21 mouse cellular contexts compared by ENCODE assay signal in genomic region chr4:43713652-43714219, GRCm38 (mm10). TPM values are rescaled to one million over a fixed set of nuclear protein-coding genes. Genes with fewer than 3 reads are reported as not detected.
DNase-seq lines count a peak whose midpoint lies in the region; ATAC-seq and TF ChIP-seq lines count a peak whose summit lies in the region.
"Had no signal": no experiment of that assay in that cellular context is flagged by ENCODE, and none has a peak within 500 bp of the region (broad histone marks: within the 10 kb centered on the region; RNA-seq: fewer than 3 reads in every experiment).

No protein-coding gene starts in this region.

- in situ Hi-C loops in CH12.LX (cut with MboI; ENCODE audit: low pct_ligation_motif_present, low pct_unique_long_range_greater_than_20kb, low sequenced_read_pairs) (loop anchor here (10.0 kb wide), 1 partner anchor 89 kb away; no protein-coding TSS in a partner anchor), Patski (cut with MboI; ENCODE audit: low pct_unique_long_range_greater_than_20kb) (loop anchor here (5.0 kb wide), 1 partner anchor 41 kb away; no protein-coding TSS in a partner anchor)

- H3K9me3 ChIP-seq in CH12.LX (replicated peaks; ENCODE audit: low read length), result peaks cover 6% of the 10 kb centered on the region
- H3K9me3 ChIP-seq: embryonic facial prominence, embryonic 12.5 days; hindbrain, embryonic 15.5 days; limb, embryonic 13.5 days; midbrain, embryonic 13.5 days had no signal

- CTCF ChIA-PET in Patski (lab: Charles Lee), result interaction anchor here (1.0 to 1.3 kb wide), 3 partner anchors 10 to 85 kb away, joined by 3 to 6 read pairs (median 3); no protein-coding TSS in a partner anchor

- no peaks in the 10 kb centered on the region for H3K4me1 ChIP-seq in CH12.LX (ENCODE audit: control insufficient read depth in 1 of 2, insufficient read depth in 2 of 2)
- H3K4me1 ChIP-seq in thymus, adult 2 months (replicated peaks; ENCODE audit: control insufficient read depth, insufficient read depth, low read length), result no peaks in the 10 kb centered on the region
- H3K4me1 ChIP-seq: embryonic facial prominence, embryonic 12.5 days; hindbrain, embryonic 15.5 days; midbrain, embryonic 13.5 days had no signal

- no peak overlapping the region for H3K9ac ChIP-seq in CH12.LX (ENCODE audit: insufficient read depth, low read depth)
- H3K9ac ChIP-seq: embryonic facial prominence, embryonic 12.5 days; hindbrain, embryonic 15.5 days; limb, embryonic 13.5 days; midbrain, embryonic 13.5 days had no signal

- TF ChIP-seq POLR2A in CH12.LX (IDR thresholded peaks at IDR 0.05; ENCODE audit: low read depth, low read length), result no peak
- TF ChIP-seq POLR2A in thymus, adult 2 months (IDR thresholded peaks at IDR 0.05; ENCODE audit: control insufficient read depth, extremely low read depth, insufficient read depth, low read length, poor library complexity), result no peak

- no peak overlapping the region for H3K4me2 ChIP-seq in CH12.LX (ENCODE audit: insufficient read depth, low read depth, poor library complexity, severe bottlenecking)
- H3K4me2 ChIP-seq: embryonic facial prominence, embryonic 12.5 days; hindbrain, embryonic 15.5 days; limb, embryonic 13.5 days; midbrain, embryonic 13.5 days had no signal

- H3K27me3 ChIP-seq in CH12.LX (replicated peaks) (peaks cover 79% of the 10 kb centered on the region), Patski (no peaks in the 10 kb centered on the region)
- no peaks in the 10 kb centered on the region for H3K27me3 ChIP-seq in thymus, adult 2 months (ENCODE audit: control insufficient read depth, insufficient read depth, low read length)
- H3K27me3 ChIP-seq: embryonic facial prominence, embryonic 12.5 days; hindbrain, embryonic 15.5 days; limb, embryonic 13.5 days; midbrain, embryonic 13.5 days had no signal

- WGBS in thymus, adult 2 months, result 59% methylated on average over 7 of the region's 7 CpGs

- H3K27ac ChIP-seq in CH12.LX (ENCODE audit: insufficient read depth, low read depth), result no peak overlapping the region
- no peak overlapping the region for H3K27ac ChIP-seq in thymus, adult 2 months (ENCODE audit: control insufficient read depth, insufficient read depth, low read length)
- H3K27ac ChIP-seq: embryonic facial prominence, embryonic 12.5 days; hindbrain, embryonic 15.5 days; left cerebral cortex, adult 2 months; limb, embryonic 13.5 days; midbrain, embryonic 13.5 days had no signal

- intact Hi-C loops in left cerebral cortex, postnatal 14 days (cut with DNase I), result no loop called here

- no peak overlapping the region for H3K4me3 ChIP-seq in CH12.LX (replicated peaks in 1 of 3; ENCODE audit: low read depth in 2 of 3, low read length in 2 of 3, poor library complexity in 1 of 3)
- H3K4me3 ChIP-seq in thymus, adult 2 months (ENCODE audit: control insufficient read depth, insufficient read depth, low read length), result no peak overlapping the region
- H3K4me3 ChIP-seq: embryonic facial prominence, embryonic 12.5 days; hindbrain, embryonic 15.5 days; left cerebral cortex, adult 2 months; limb, embryonic 13.5 days; midbrain, embryonic 13.5 days had no signal

- DNase-seq in left cerebral cortex, postnatal 14 days (ENCODE audit: low spot score in 2 of 2), result peak; percentile 51 to 62
- DNase-seq in left cerebral cortex, adult 8-10 months (ENCODE audit: low spot score in 2 of 2), result no peak
- DNase-seq in CH12.LX (ENCODE audit: extremely low read depth) (no peak), Patski (ENCODE audit: low read depth, low spot score) (peak; percentile 43)
- peak; percentile 68 to 79 for DNase-seq in kidney, postnatal 25 days
- no peak for DNase-seq in right cerebral cortex, postnatal 36 days (ENCODE audit: low spot score in 2 of 2)
- DNase-seq in thymus, adult 2 months, result no peak
- DNase-seq: adrenal gland, postnatal 10 days; cerebellum, adult 18-20 months; gastrocnemius, postnatal 36 days; lung, adult 18-20 months; retina, postnatal 1 day had no signal

- no peaks in the 10 kb centered on the region for H3K79me2 ChIP-seq in CH12.LX (replicated peaks; ENCODE audit: control insufficient read depth, extremely low read depth, insufficient read depth, poor library complexity, severe bottlenecking)

- TF ChIP-seq EP300 in CH12.LX (IDR thresholded peaks at IDR 0.05; ENCODE audit: low read length), result no peak

- H3K36me3 ChIP-seq in CH12.LX (replicated peaks in 1 of 2; ENCODE audit: control insufficient read depth in 1 of 2, insufficient read depth in 1 of 2, low read length in 1 of 2), result no peaks in the 10 kb centered on the region
- H3K36me3 ChIP-seq in thymus, adult 2 months (ENCODE audit: control insufficient read depth, insufficient read depth, low read length), result no peaks in the 10 kb centered on the region
- H3K36me3 ChIP-seq: embryonic facial prominence, embryonic 12.5 days; hindbrain, embryonic 15.5 days; limb, embryonic 13.5 days; midbrain, embryonic 13.5 days had no signal

- ATAC-seq in Patski, result peak; percentile 57
- ATAC-seq: intestine, embryonic 16.5 days; midbrain, embryonic 13.5 days had no signal

- no peak for TF ChIP-seq RAD21 in CH12.LX (IDR thresholded peaks at IDR 0.05; ENCODE audit: low read depth, low read length)

- TF ChIP-seq CTCF in CH12.LX (conservative IDR thresholded peaks at IDR 0.05 in 1 of 2, IDR thresholded peaks at IDR 0.05 in 1 of 2; ENCODE audit: low read depth in 2 of 2, low read length in 2 of 2) (no peak), Patski (IDR thresholded peaks at IDR 0.05) (no peak)
- TF ChIP-seq CTCF in thymus, adult 2 months (IDR thresholded peaks at IDR 0.05; ENCODE audit: borderline replicate concordance, control insufficient read depth, extremely low read depth, insufficient read depth, low read length, poor library complexity), result no peak

- POLR2A ChIA-PET in Patski (lab: Charles Lee), result interaction anchor here (1.4 kb wide), 1 partner anchor 151 kb away, joined by 3 read pairs; the partner anchor contains the start of genes Creb3 and Tln1

- dilution Hi-C loops in CH12.LX (cut with MboI; ENCODE audit: extremely low pct_ligation_motif_present, extremely low pct_unique_long_range_greater_than_20kb, low sequenced_read_pairs), result no loop called here

TF ChIP-seq in CH12.LX, 34 proteins besides CTCF, POLR2A, EP300 and RAD21:
- no peak for TF ChIP-seq SIN3A (IDR thresholded peaks at IDR 0.05; ENCODE audit: low read length)
- TF ChIP-seq SMC3 (IDR thresholded peaks at IDR 0.05; ENCODE audit: low read depth, low read length), result no peak
- peak; percentile 34; the same call in 1 of the 2 replicates for TF ChIP-seq BHLHE40 (IDR thresholded peaks at IDR 0.05; ENCODE audit: low read depth, low read length)
- no peak for TF ChIP-seq MAX (IDR thresholded peaks at IDR 0.05; ENCODE audit: low read length)
- TF ChIP-seq ETS1 (conservative IDR thresholded peaks at IDR 0.05; ENCODE audit: low read depth, low read length), result no peak

RNA-seq across cellular contexts. Expression of gene Olfr71, which starts 3.7 kb away (rescaled TPM):
- not detected for total RNA-seq in left cerebral cortex, postnatal 14 days (2021)
- not detected for total RNA-seq in left cerebral cortex, adult 8-10 months (2022)
- not detected in 2 replicates for total RNA-seq in CH12.LX (2012; rRNA removed)
- total RNA-seq in CH12.LX (2014; rRNA removed), result not detected in 2 replicates
- not detected in 2 replicates for polyA plus RNA-seq in CH12.LX (2012; ENCODE audit: insufficient read length, low read depth)
- polyA plus RNA-seq in Patski (2021), result not detected
- not detected in 2 replicates for polyA plus RNA-seq in thymus, adult 2 months (2012; rRNA removed)
- total RNA-seq: adrenal gland, postnatal 10 days; gastrocnemius, postnatal 36 days; heart, postnatal 25 days; left cerebral cortex, adult 2 months had no signal
- polyA plus RNA-seq: hindbrain, embryonic 15.5 days; intestine, embryonic 16.5 days; limb, embryonic 13.5 days; small intestine, adult 2 months; thymus, postnatal 0 days had no signal

RNA-seq across cellular contexts. Expression of gene Olfr70, which starts 13.1 kb away (rescaled TPM):
- total RNA-seq in left cerebral cortex, postnatal 14 days (2021), result not detected
- not detected for total RNA-seq in left cerebral cortex, adult 8-10 months (2022)
- total RNA-seq in CH12.LX (2012; rRNA removed) (not detected in 2 replicates), CH12.LX (2014; rRNA removed) (not detected in 2 replicates)
- polyA plus RNA-seq in CH12.LX (2012; ENCODE audit: insufficient read length, low read depth) (not detected in 2 replicates), Patski (2021) (not detected)
- polyA plus RNA-seq in thymus, adult 2 months (2012; rRNA removed), result not detected in 2 replicates
- total RNA-seq: adrenal gland, postnatal 10 days; gastrocnemius, postnatal 36 days; heart, postnatal 25 days; left cerebral cortex, adult 2 months had no signal
- polyA plus RNA-seq: embryonic facial prominence, embryonic 12.5 days; hindbrain, embryonic 15.5 days; intestine, embryonic 16.5 days; limb, embryonic 13.5 days; midbrain, embryonic 13.5 days; small intestine, adult 2 months; thymus, postnatal 0 days had no signal

RNA-seq across cellular contexts. Expression of gene Hrct1, which starts 13.3 kb away (rescaled TPM):
- under 1 TPM; 0.64 to 0.68 TPM for total RNA-seq in left cerebral cortex, postnatal 14 days (2021)
- under 1 TPM; 0.60 to 0.91 (median 0.75) TPM for total RNA-seq in left cerebral cortex, adult 8-10 months (2022)
- not detected in 2 replicates for total RNA-seq in CH12.LX (2012; rRNA removed)
- not detected in 2 replicates for total RNA-seq in CH12.LX (2014; rRNA removed)
- not detected in 2 replicates for polyA plus RNA-seq in CH12.LX (2012; ENCODE audit: insufficient read length, low read depth)
- polyA plus RNA-seq in Patski (2021), result 0.50 TPM
- polyA plus RNA-seq in thymus, adult 2 months (2012; rRNA removed), result 1.2 and 1.8 TPM in 2 replicates

RNA-seq across cellular contexts. Expression of gene Spaar, which starts 16.1 kb away (rescaled TPM):
- under 1 TPM; 0.48 to 0.53 TPM for total RNA-seq in left cerebral cortex, postnatal 14 days (2021)
- under 1 TPM; 0.39 to 0.91 (median 0.81) TPM for total RNA-seq in left cerebral cortex, adult 8-10 months (2022)
- total RNA-seq in CH12.LX (2012; rRNA removed) (not detected in 2 replicates), CH12.LX (2014; rRNA removed) (not detected in 2 replicates)
- polyA plus RNA-seq in CH12.LX (2012; ENCODE audit: insufficient read length, low read depth) (not detected in 2 replicates), Patski (2021) (0.12 TPM)
- polyA plus RNA-seq in thymus, adult 2 months (2012; rRNA removed), result 0.64 and 0.96 TPM in 2 replicates
- polyA plus RNA-seq: embryonic facial prominence, embryonic 12.5 days; midbrain, embryonic 13.5 days had no signal

RNA-seq across cellular contexts. Expression of gene Fam221b, which starts 44.8 kb away (rescaled TPM):
- 1 to 10 TPM; 1.3 to 1.8 TPM for total RNA-seq in left cerebral cortex, postnatal 14 days (2021)
- 1 to 10 TPM; 1.2 to 2.0 (median 1.6) TPM for total RNA-seq in left cerebral cortex, adult 8-10 months (2022)
- total RNA-seq in CH12.LX (2012; rRNA removed) (5.1 and 6.3 TPM in 2 replicates), CH12.LX (2014; rRNA removed) (not detected in 2 replicates)
- polyA plus RNA-seq in CH12.LX (2012; ENCODE audit: insufficient read length, low read depth) (0.07 and 0.12 TPM in 2 replicates), Patski (2021) (0.59 TPM)
- 0.03 TPM in 1 of 2 replicates, not detected in the other for polyA plus RNA-seq in thymus, adult 2 months (2012; rRNA removed)
- polyA plus RNA-seq: small intestine, adult 2 months had no signal

Comparison
In these comparisons a context has a peak if more than half of its experiments do, and no peak if none do; other contexts are left out.
1. DNase-seq: peak in left cerebral cortex, postnatal 14 days (2 of 2), Patski (single experiment) and kidney, postnatal 25 days (2 of 2); none in left cerebral cortex, adult 8-10 months (0 of 2), CH12.LX (single experiment), right cerebral cortex, postnatal 36 days (0 of 2) and thymus, adult 2 months (single experiment).